Mouse (Mus musculus) thymus, adult 2 months (tissue): ENCODE data around the gene Hmg20b. TPM values are rescaled to one million over a fixed set of nuclear protein-coding genes. Genes with fewer than 3 reads are reported as not detected.
A peak's percentile ranks its signal among the peaks of the same experiment; 100 is the strongest.

Source experiments
- DNase-seq: peaks from one replicate; pipeline ENCODE4 v3.0.0; 2021
- H3K27ac ChIP-seq: fragments of 200-500 bp; 2 replicates; pipeline ENCODE4 v1.5.1; 2012; ENCODE audit warnings: low read length, control low read depth; ENCODE audit not compliant: control insufficient read depth, insufficient read depth
- H3K27me3 ChIP-seq: fragments of 200-500 bp; 2 replicates; pipeline ENCODE4 v1.6.1; 2012; ENCODE audit warnings: mild to moderate bottlenecking, low read length, moderate library complexity, mixed read lengths; ENCODE audit not compliant: control insufficient read depth, insufficient read depth
- H3K36me3 ChIP-seq: fragments of 200-500 bp; 2 replicates; pipeline ENCODE4 v1.6.1; 2012; ENCODE audit warnings: mild to moderate bottlenecking, low read length, moderate library complexity; ENCODE audit not compliant: control insufficient read depth, insufficient read depth
- H3K4me1 ChIP-seq: fragments of 200-500 bp; replicated peaks from 2 replicates; pipeline ENCODE4 v1.6.1; 2012; ENCODE audit warnings: low read length; ENCODE audit not compliant: control insufficient read depth, insufficient read depth
- H3K4me3 ChIP-seq: fragments of 200-500 bp; 2 replicates; pipeline ENCODE4 v1.5.1; 2012; ENCODE audit warnings: mild to moderate bottlenecking, low read length, control low read depth, moderate library complexity; ENCODE audit not compliant: control insufficient read depth, insufficient read depth
- CTCF ChIP-seq: fragments of 200-500 bp; IDR thresholded peaks from 2 replicates; pipeline ENCODE4 v1.5.1; 2012; ENCODE audit warnings: mild to moderate bottlenecking, control low read depth, low read length, moderate library complexity, borderline replicate concordance; ENCODE audit not compliant: control insufficient read depth, poor library complexity, insufficient read depth; ENCODE audit errors: extremely low read depth
- POLR2A ChIP-seq: fragments of 200-500 bp; IDR thresholded peaks from 2 replicates; pipeline ENCODE4 v1.6.1; 2012; ENCODE audit warnings: mild to moderate bottlenecking, low read length, control low read depth, moderate library complexity; ENCODE audit not compliant: control insufficient read depth, poor library complexity, insufficient read depth; ENCODE audit errors: extremely low read depth
- WGBS: fragments of 180-500 bp; shearing (Covaris S2); methylation state at CpG from one replicate; pipeline ENCODE4 v1.1.7; 2018; 5-methylcytosine and 5-hydroxymethylcytosine counted together
- polyA plus RNA-seq: library from polyadenylated mRNA; depleted of rRNA; stranded (reverse); fragments of >200 nt; gene quantifications from 2 replicates; pipeline ENCODE4 v1.2.3, GENCODE M21; 2012

Hmg20b gene
- polyA plus RNA-seq, 1 experiment = 199 TPM

GRCm38 (mm10) chr10:81322444-81322843, 27.8 kb downstream of the Hmg20b start:
- peaks cover 31% of the 10 kb centered on the region for H3K4me1 ChIP-seq
- TF ChIP-seq POLR2A = no peak
- no peak for TF ChIP-seq CTCF

GRCm38 (mm10) chr10:81321436-81321835, 28.8 kb downstream of the Hmg20b start:
- under 1% methylated on average over 20 of the region's 20 CpGs for WGBS
- TF ChIP-seq POLR2A (no peak), CTCF (no peak)
- Histone ChIP-seq H3K27ac (no peak overlapping the region), H3K27me3 (no peaks in the 10 kb centered on the region), H3K4me1 (peaks cover 31% of the 10 kb centered on the region), H3K36me3 (peaks cover 45% of the 10 kb centered on the region), H3K4me3 (peak overlapping the region; percentile 81)
- DNase-seq = no peak

More at GRCm38 (mm10) chr10:81322444-81322843, 27.8 kb downstream of the Hmg20b start:
- H3K27ac ChIP-seq = no peak overlapping the region
- DNase-seq = no peak
- no peak overlapping the region for H3K4me3 ChIP-seq
- no peaks in the 10 kb centered on the region for H3K27me3 ChIP-seq
- peaks cover 51% of the 10 kb centered on the region for H3K36me3 ChIP-seq
- 96% methylated on average over 27 of the region's 27 CpGs for WGBS

- peak; percentile 54; the same call in 1 of the 2 replicates for TF ChIP-seq POLR2A
- peak; percentile 54; the same call in 1 of the 2 replicates for TF ChIP-seq CTCF
- DNase-seq = peak; percentile 99
- H3K27me3 ChIP-seq = no peaks in the 10 kb centered on the region
- peaks cover 38% of the 10 kb centered on the region for H3K36me3 ChIP-seq
- WGBS = under 1% methylated on average over 68 of the region's 68 CpGs
- H3K4me1 ChIP-seq = peaks cover 27% of the 10 kb centered on the region
- H3K4me3 ChIP-seq = peak within 1 kb of the TSS; percentile 81
- peak within 1 kb of the TSS; percentile 66 for H3K27ac ChIP-seq
Observed at GRCm38 (mm10) chr10:81320550-81321347, 29.5 kb downstream of the Hmg20b start, which contains the start of gene Cactin. Gene Cactin (plus strand): TSS chr10:81321103.

GRCm38 (mm10) chr10:81319741-81320549, 30.3 kb downstream of the Hmg20b start:
- Histone ChIP-seq H3K4me3 (peak overlapping the region; percentile 47), H3K4me1 (peaks cover 27% of the 10 kb centered on the region), H3K27ac (peak overlapping the region; percentile 65), H3K27me3 (no peaks in the 10 kb centered on the region), H3K36me3 (peaks cover 36% of the 10 kb centered on the region)
- TF ChIP-seq POLR2A = no peak
- no peak for TF ChIP-seq CTCF
- DNase-seq = peak; percentile 96
- whole genome bisulfite sequencing = 2% methylated on average over 38 of the region's 38 CpGs

- TF ChIP-seq CTCF (no peak), POLR2A (no peak)
- WGBS = 48% methylated on average over 8 of the region's 8 CpGs
- no peaks in the 10 kb centered on the region for H3K27me3 ChIP-seq
- H3K4me3 ChIP-seq = no peak overlapping the region
- DNase-seq = peak; percentile 52
- peaks cover 33% of the 10 kb centered on the region for H3K36me3 ChIP-seq
- H3K27ac ChIP-seq = peak overlapping the region; percentile 65
- peaks cover 27% of the 10 kb centered on the region for H3K4me1 ChIP-seq
Observed at GRCm38 (mm10) chr10:81319330-81319699, 31.0 kb downstream of the Hmg20b start.

- H3K36me3 ChIP-seq = peaks cover 28% of the 10 kb centered on the region
- no peak overlapping the region for H3K4me3 ChIP-seq
- H3K27me3 ChIP-seq = no peaks in the 10 kb centered on the region
- H3K27ac ChIP-seq = no peak overlapping the region
- no peak for DNase-seq
- H3K4me1 ChIP-seq = peaks cover 27% of the 10 kb centered on the region
- 93% methylated on average over 13 of the region's 13 CpGs for WGBS
- TF ChIP-seq CTCF = no peak
- no peak for TF ChIP-seq POLR2A
Observed at GRCm38 (mm10) chr10:81318589-81319329, 31.5 kb downstream of the Hmg20b start.
